Mouse (Mus musculus) bone marrow macrophage, adult 2 months (primary cell): ENCODE data around the gene Gm20388.

Experiments
- CTCF ChIP-seq: IDR thresholded peaks from 2 replicates; pipeline ENCODE4 v1.5.1; 2012; ENCODE audit warnings: low read depth, mild to moderate bottlenecking, low read length, moderate library complexity
- POLR2A ChIP-seq: IDR thresholded peaks from 2 replicates; pipeline ENCODE4 v1.6.1; 2012; ENCODE audit warnings: mild to moderate bottlenecking, low read depth, low read length, borderline replicate concordance

GRCm38 (mm10) chr8:121527751-121528150 is 1617.1 kb downstream of the Gm20388 start:
- TF ChIP-seq CTCF (no peak), POLR2A (no peak)
